Mouse (Mus musculus) hindbrain, embryonic 10.5 days (tissue): ENCODE results near the gene Gstm7. TPM values are rescaled to one million over a fixed set of nuclear protein-coding genes. Genes with fewer than 3 reads are reported as not detected.
"Not testable (repeated sequence)": the region's sequence is repeated elsewhere in the genome, so short reads cannot be mapped to it uniquely, and the experiment has no call there.

ENCODE experiments used
- DNase-seq: peaks from one replicate; pipeline ENCODE4 v3.0.0-alpha.2; 2017; ENCODE audit warnings: low spot score
- H3K27ac ChIP-seq: fragments of 300-500 bp; sonication (generic); 2 replicates; pipeline ENCODE4 v1.5.1; 2016; ENCODE audit warnings: mild to moderate bottlenecking, moderate library complexity
- H3K27me3 ChIP-seq: fragments of 300-500 bp; sonication (generic); 2 replicates; pipeline ENCODE4 v1.6.1; 2016; ENCODE audit warnings: mild to moderate bottlenecking; ENCODE audit not compliant: poor library complexity, insufficient read depth, severe bottlenecking
- H3K36me3 ChIP-seq: fragments of 300-500 bp; sonication (generic); 2 replicates; pipeline ENCODE4 v1.6.1; 2016; ENCODE audit warnings: mild to moderate bottlenecking, moderate library complexity
- H3K4me1 ChIP-seq: fragments of 300-500 bp; sonication (generic); replicated peaks from 2 replicates; pipeline ENCODE4 v1.6.1; 2016; ENCODE audit warnings: mild to moderate bottlenecking
- H3K4me3 ChIP-seq: fragments of 300-500 bp; sonication (generic); 2 replicates; pipeline ENCODE4 v1.5.1; 2016; ENCODE audit warnings: mild to moderate bottlenecking, moderate library complexity
- H3K9me3 ChIP-seq: fragments of 300-500 bp; sonication (generic); 2 replicates; pipeline ENCODE4 v1.6.1; 2016; ENCODE audit warnings: mild to moderate bottlenecking, moderate library complexity
- WGBS: fragments of 180-500 bp; shearing (Covaris S2); methylation state at CpG from one replicate; pipeline ENCODE4 v1.1.7; 2016; 5-methylcytosine and 5-hydroxymethylcytosine counted together
- polyA plus RNA-seq: library from polyadenylated mRNA; unstranded; fragments of >200 nt; fragmentation: Nextera tagmentation; extraction: Ambion mirVana; gene quantifications from 2 replicates; pipeline ENCODE4 v1.2.1, GENCODE M21; 2016

Gene Gstm7
- polyA plus RNA-seq, 1 experiment from 2014 or later: 49.5 TPM

- DNase-seq: peak; percentile 87
- Histone ChIP-seq H3K27me3 (no peaks in the 10 kb centered on the region), H3K9me3 (no peaks in the 10 kb centered on the region), H3K27ac (peak within 1 kb of the TSS; percentile 97), H3K4me3 (peak within 1 kb of the TSS; percentile 75), H3K36me3 (peaks cover 35% of the 10 kb centered on the region), H3K4me1 (peaks cover 18% of the 10 kb centered on the region)
- WGBS: 7% methylated on average over 40 of the region's 40 CpGs
Measured at GRCm38 (mm10) chr3:107895720-107896569, 35.7 kb downstream of the Gstm7 start, which contains the start of gene Gstm5. Gene Gstm5 (plus strand): TSS chr3:107895821.

DNA sequence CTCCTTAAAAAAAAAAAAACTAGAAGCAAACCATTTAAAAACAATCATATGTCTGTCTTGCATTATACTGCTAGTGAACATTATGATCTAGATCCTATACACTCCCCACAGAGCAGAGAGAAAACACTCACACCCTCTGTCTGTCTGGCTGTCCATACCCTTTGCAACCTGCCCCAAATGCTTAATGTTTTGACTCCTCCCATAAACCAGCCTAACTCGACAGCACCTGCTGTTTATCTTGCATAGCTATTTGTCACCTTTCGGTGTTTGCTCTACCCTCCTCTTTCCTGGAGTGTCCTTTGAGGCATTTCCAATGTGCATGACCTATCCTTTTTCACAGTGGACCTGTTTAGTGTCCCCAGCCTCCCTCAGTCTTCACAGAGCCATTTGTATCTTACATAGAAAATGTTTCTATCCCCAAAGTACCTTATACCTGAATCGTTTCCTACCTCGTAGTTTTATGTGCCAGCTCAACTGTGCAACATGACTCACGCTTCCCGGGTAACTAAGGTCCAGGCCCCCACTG, 36.4 kb downstream of the Gstm7 start:
- H3K4me1 ChIP-seq: peaks cover 17% of the 10 kb centered on the region
- WGBS: 13% methylated on average over 6 of the region's 6 CpGs
- H3K9me3 ChIP-seq: no peaks in the 10 kb centered on the region
- DNase-seq: no peak
- peaks cover 35% of the 10 kb centered on the region for H3K36me3 ChIP-seq
- peak overlapping the region; percentile 75 for H3K4me3 ChIP-seq
- H3K27ac ChIP-seq: peak overlapping the region; percentile 97
- H3K27me3 ChIP-seq: no peaks in the 10 kb centered on the region

- not testable (repeated sequence) for H3K27me3 ChIP-seq, H3K4me1 ChIP-seq, H3K27ac ChIP-seq, H3K4me3 ChIP-seq, DNase-seq, H3K9me3 ChIP-seq, H3K36me3 ChIP-seq
- WGBS: 83% methylated on average over 2 of the region's 2 CpGs
Measured at GRCm38 (mm10) chr3:107889236-107889635, 42.4 kb downstream of the Gstm7 start.

DNA sequence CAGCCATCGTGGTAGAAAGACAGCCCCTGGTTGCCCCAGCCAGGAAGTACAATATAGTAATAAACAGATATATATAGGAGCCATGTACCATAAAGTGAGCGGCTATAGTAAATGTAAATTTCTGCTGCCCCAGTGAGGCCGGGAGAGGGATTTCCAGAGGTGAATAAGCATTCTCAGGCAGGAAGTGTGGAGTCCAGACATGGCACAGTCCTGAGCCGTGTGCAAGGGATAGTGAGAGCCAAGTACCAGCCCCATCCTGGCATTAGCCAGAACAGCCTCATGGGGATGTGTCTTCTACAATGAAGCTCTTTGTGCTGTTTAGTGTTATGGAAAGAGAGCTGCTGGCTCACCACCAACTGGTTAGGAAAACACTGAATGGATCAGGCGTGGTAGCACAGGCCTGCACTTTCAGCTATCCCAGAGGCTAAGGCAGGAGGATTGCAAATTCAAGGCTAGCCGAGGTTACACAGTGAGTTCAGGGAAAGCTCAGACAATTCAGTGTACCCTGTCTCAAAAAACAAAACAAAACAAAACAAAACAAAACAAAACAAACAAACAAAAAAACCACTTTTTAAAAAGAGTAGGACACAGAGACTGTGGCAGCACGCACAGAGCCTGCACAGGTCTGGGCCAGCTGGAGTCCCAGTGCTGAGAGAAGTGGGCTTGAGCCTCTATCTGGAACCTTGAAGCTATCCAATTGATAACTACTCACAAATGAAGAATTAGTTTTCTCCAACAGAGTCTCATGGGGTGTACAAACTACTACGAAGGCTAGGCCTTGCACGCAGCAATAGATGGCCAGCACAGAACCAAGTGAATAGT, 43.7 kb downstream of the Gstm7 start:
- DNase-seq: no peak
- Histone ChIP-seq H3K36me3 (peaks cover 6% of the 10 kb centered on the region; the same call in 1 of the 2 replicates), H3K27ac (no peak overlapping the region), H3K9me3 (no peaks in the 10 kb centered on the region), H3K27me3 (no peaks in the 10 kb centered on the region), H3K4me3 (no peak overlapping the region), H3K4me1 (0 out of 2 replicates have a peak, but pooled peaks cover 2% of the 10 kb centered on the region)
- WGBS: 88% methylated on average over 9 of the region's 9 CpGs

GRCm38 (mm10) chr3:107877747-107878736, 53.6 kb downstream of the Gstm7 start:
- DNase-seq: no peak
- Histone ChIP-seq H3K27ac (no peak overlapping the region), H3K9me3 (no peaks in the 10 kb centered on the region), H3K4me1 (no peaks in the 10 kb centered on the region), H3K4me3 (no peak overlapping the region), H3K27me3 (no peaks in the 10 kb centered on the region), H3K36me3 (no peaks in the 10 kb centered on the region)
- 86% methylated on average over 12 of the region's 12 CpGs for WGBS

DNA sequence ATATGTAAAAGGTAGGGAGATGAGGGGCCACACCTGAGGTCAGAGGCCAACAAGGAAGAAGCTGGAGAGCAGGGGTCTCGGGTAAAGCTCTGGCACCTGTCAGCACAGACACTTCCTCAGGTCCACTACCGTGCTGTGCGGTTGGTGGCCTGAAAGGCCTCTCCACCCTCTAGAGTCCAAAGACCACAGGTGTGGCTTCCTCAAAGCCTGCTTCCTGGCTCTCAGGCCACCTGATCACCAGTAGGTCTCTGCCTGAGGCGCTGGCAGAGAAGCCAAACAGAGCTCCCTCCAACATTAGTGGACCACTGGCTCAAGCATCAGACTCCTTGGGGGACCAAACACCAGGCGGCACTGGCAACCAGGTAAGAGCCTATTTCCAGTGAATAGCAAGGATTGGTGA, 54.6 kb downstream of the Gstm7 start, which contains the start of gene Eps8l3:
TSS of gene Eps8l3 (plus strand) at position 225 of the 400 bp plus-strand sequence.
- no peaks in the 10 kb centered on the region for H3K27me3 ChIP-seq
- WGBS: 86% methylated on average over 5 of the region's 5 CpGs
- no peaks in the 10 kb centered on the region for H3K9me3 ChIP-seq
- H3K4me3 ChIP-seq: no peak within 1 kb of the TSS
- no peak within 1 kb of the TSS for H3K27ac ChIP-seq
- H3K4me1 ChIP-seq: no peaks in the 10 kb centered on the region
- no peaks in the 10 kb centered on the region for H3K36me3 ChIP-seq
- DNase-seq: no peak

Other genes starting within 250 kb of the Gstm7 start
- 86.7 and 90.7 TPM in 2 replicates for gene Ahcyl1, start 235.3 kb downstream of the Gstm7 start, polyA plus RNA-seq
- gene Csf1, start 171.3 kb downstream of the Gstm7 start, polyA plus RNA-seq: 7.2 TPM in 2 replicates
- gene Eps8l3, start 54.6 kb downstream of the Gstm7 start, polyA plus RNA-seq: not detected in 2 replicates
- 219 and 233 TPM in 2 replicates for gene Gstm5, start 36.0 kb downstream of the Gstm7 start, polyA plus RNA-seq
- 10.8 and 10.9 TPM in 2 replicates for gene Gstm6, start 11.9 kb upstream of the Gstm7 start, polyA plus RNA-seq
- not detected in 2 replicates for gene Gstm3, start 37.5 kb upstream of the Gstm7 start, polyA plus RNA-seq
- gene Gstm2, start 54.6 kb upstream of the Gstm7 start, polyA plus RNA-seq: 20.7 and 25.7 TPM in 2 replicates
- gene Gstm1, start 86.2 kb upstream of the Gstm7 start, polyA plus RNA-seq: 38.6 and 44.4 TPM in 2 replicates
- 12.8 and 13.9 TPM in 2 replicates for gene Gstm4, start 113.1 kb upstream of the Gstm7 start, polyA plus RNA-seq
- gene Ampd2, start 154.8 kb upstream of the Gstm7 start, polyA plus RNA-seq: 53.3 and 58.7 TPM in 2 replicates
- gene Gnat2, start 161.0 kb upstream of the Gstm7 start, polyA plus RNA-seq: 0.46 and 0.81 TPM in 2 replicates
- gene Gnai3, start 214.3 kb upstream of the Gstm7 start, polyA plus RNA-seq: 178 and 201 TPM in 2 replicates
- 0.95 and 1.4 TPM in 2 replicates for gene Gpr61, start 223.1 kb upstream of the Gstm7 start, polyA plus RNA-seq